Comparison of ENCODE assay signal across 22 mouse cellular contexts in the genomic region with DNA sequence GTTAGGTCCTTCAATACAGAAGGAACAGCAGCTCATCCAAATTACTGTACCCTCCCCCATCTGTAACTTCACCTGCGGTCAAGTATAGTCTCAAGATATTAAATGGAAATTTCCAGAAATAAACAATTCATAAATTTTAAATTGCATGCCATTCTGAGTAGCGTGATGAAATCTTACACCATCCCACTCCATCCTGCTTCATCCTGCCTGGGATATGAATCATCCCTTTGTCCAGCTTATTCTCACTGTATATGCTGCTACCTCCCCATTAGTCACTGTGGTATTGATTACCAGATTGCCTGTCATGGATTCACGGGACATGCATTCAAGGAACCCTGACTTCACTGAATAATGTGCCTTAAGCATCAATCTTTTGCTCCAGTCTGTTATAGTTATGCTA.
"Had no signal": no experiment of that assay in that cellular context is flagged by ENCODE, and none has a peak within 500 bp of the region (broad histone marks: within the 10 kb centered on the region; RNA-seq: fewer than 3 reads in every experiment).

No protein-coding gene starts in this region.

- H3K27ac ChIP-seq: heart, embryonic 10.5 days; hindbrain, embryonic 10.5 days; hindbrain, embryonic 12.5 days; hindbrain, embryonic 14.5 days; intestine, embryonic 15.5 days; limb, embryonic 10.5 days; limb, embryonic 12.5 days; liver, embryonic 13.5 days; liver, embryonic 15.5 days had no signal

- H3K4me3 ChIP-seq: heart, embryonic 10.5 days; heart, embryonic 12.5 days; hindbrain, embryonic 10.5 days; hindbrain, embryonic 12.5 days; intestine, embryonic 15.5 days; limb, embryonic 10.5 days; limb, embryonic 12.5 days; liver, embryonic 13.5 days; liver, embryonic 15.5 days had no signal

- DNase-seq: gastrocnemius, postnatal 14 days; gastrocnemius, postnatal 36 days; heart, postnatal 10 days; heart, postnatal 4 days; kidney, adult 18-20 months; kidney, adult 8-10 months; kidney, postnatal 10 days; kidney, postnatal 25 days; layer of hippocampus, adult 9-11 months; layer of hippocampus, postnatal 36 days; liver; liver, embryonic 13.5 days; liver, postnatal 0 days had no signal

- H3K4me1 ChIP-seq: heart, embryonic 10.5 days; hindbrain, embryonic 10.5 days; hindbrain, embryonic 12.5 days; intestine, embryonic 15.5 days; limb, embryonic 10.5 days; limb, embryonic 12.5 days; liver, embryonic 15.5 days had no signal
